In the genomic region with DNA sequence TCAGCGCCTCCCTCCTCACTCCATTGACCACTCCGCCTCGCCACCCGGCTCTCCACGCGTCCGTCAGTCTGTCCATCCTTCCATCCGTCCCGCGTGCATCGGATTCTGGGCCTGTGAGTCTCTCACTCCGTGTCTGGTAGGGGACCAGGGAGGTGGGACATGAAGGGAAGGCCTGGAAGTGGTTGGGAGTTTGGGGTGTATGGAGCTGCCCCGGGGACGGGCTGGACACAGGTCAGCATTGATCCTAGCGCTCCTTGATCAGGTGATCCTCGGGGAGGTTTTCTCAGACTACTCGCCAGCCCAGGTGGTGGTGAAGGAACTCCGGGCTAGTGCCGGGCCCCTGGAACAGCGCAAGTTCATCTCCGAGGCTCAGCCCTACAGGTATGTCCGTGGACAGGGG, we compare ENCODE assay signal across 10 mouse cellular contexts. TPM values are rescaled to one million over a fixed set of nuclear protein-coding genes. Genes with fewer than 3 reads are reported as not detected.
DNase-seq lines count a peak whose midpoint lies in the region; ATAC-seq lines count a peak whose summit lies in the region.
"Had no signal": no experiment of that assay in that cellular context is flagged by ENCODE, and none has a peak within 500 bp of the region (broad histone marks: within the 10 kb centered on the region; RNA-seq: fewer than 3 reads in every experiment).

No protein-coding gene starts in this region.

- H3K36me3 ChIP-seq in kidney, embryonic 15.5 days = peaks cover 37% of the 10 kb centered on the region
- H3K36me3 ChIP-seq in embryonic facial prominence, embryonic 14.5 days (ENCODE audit: control insufficient read depth, insufficient read depth, low read length) = peaks cover 38% of the 10 kb centered on the region
- no peaks in the 10 kb centered on the region for H3K36me3 ChIP-seq in limb, embryonic 11.5 days (ENCODE audit: control insufficient read depth, insufficient read depth, low read length)
- peaks cover 56% of the 10 kb centered on the region for H3K36me3 ChIP-seq in neural tube, embryonic 13.5 days

- H3K4me3 ChIP-seq in kidney, embryonic 15.5 days (replicated peaks) = no peak overlapping the region
- no peak overlapping the region for H3K4me3 ChIP-seq in embryonic facial prominence, embryonic 14.5 days (ENCODE audit: low read depth, low read length)
- no peak overlapping the region for H3K4me3 ChIP-seq in limb, embryonic 11.5 days (ENCODE audit: low read depth, low read length)
- H3K4me3 ChIP-seq in neural tube, embryonic 13.5 days = peak overlapping the region; percentile 83

- DNase-seq in kidney, postnatal 4 days = no peak
- no peak for DNase-seq in embryonic facial prominence, embryonic 14.5 days (ENCODE audit: low spot score)
- no peak for DNase-seq in limb, embryonic 11.5 days (ENCODE audit: low spot score)
- DNase-seq in ovary, adult 18-20 months (ENCODE audit: low spot score) = no peak
- DNase-seq in yolk sac, embryonic 10.5 days (ENCODE audit: low spot score) = no peak
- DNase-seq: kidney, adult 11 months; lung, adult 18-20 months had no signal

- peaks cover 7% of the 10 kb centered on the region; the same call in 1 of the 2 replicates for H3K27me3 ChIP-seq in kidney, embryonic 15.5 days
- no peaks in the 10 kb centered on the region for H3K27me3 ChIP-seq in embryonic facial prominence, embryonic 14.5 days (replicated peaks; ENCODE audit: control insufficient read depth, insufficient read depth, low read length)
- 0 out of 2 replicates have a peak, but pooled peaks cover 2% of the 10 kb centered on the region for H3K27me3 ChIP-seq in limb, embryonic 11.5 days (ENCODE audit: control insufficient read depth, insufficient read depth, low read length)
- peaks cover 3% of the 10 kb centered on the region for H3K27me3 ChIP-seq in neural tube, embryonic 13.5 days

- peak overlapping the region; percentile 95 for H3K4me2 ChIP-seq in kidney, embryonic 15.5 days
- H3K4me2 ChIP-seq in embryonic facial prominence, embryonic 14.5 days (ENCODE audit: low read depth, low read length) = peak overlapping the region; percentile 90; the same call in 1 of the 2 replicates
- H3K4me2 ChIP-seq in limb, embryonic 11.5 days (ENCODE audit: low read depth, severe bottlenecking) = peak overlapping the region; percentile 90; the same call in 1 of the 2 replicates
- H3K4me2 ChIP-seq in neural tube, embryonic 13.5 days = peak overlapping the region; percentile 92

- H3K9ac ChIP-seq in kidney, embryonic 15.5 days = no peak overlapping the region
- H3K9ac ChIP-seq in embryonic facial prominence, embryonic 14.5 days (ENCODE audit: low read depth, low read length) = no peak overlapping the region
- no peak overlapping the region; the same call in 1 of the 2 replicates for H3K9ac ChIP-seq in limb, embryonic 11.5 days (ENCODE audit: low read length)
- peak overlapping the region; percentile 97; the same call in 1 of the 2 replicates for H3K9ac ChIP-seq in neural tube, embryonic 13.5 days
- H3K9ac ChIP-seq: heart, embryonic 12.5 days had no signal

- H3K27ac ChIP-seq in kidney, embryonic 15.5 days = no peak overlapping the region
- no peak overlapping the region for H3K27ac ChIP-seq in embryonic facial prominence, embryonic 14.5 days (replicated peaks; ENCODE audit: low read depth, low read length)
- H3K27ac ChIP-seq in limb, embryonic 11.5 days (replicated peaks; ENCODE audit: low read depth, low read length) = no peak overlapping the region
- H3K27ac ChIP-seq in neural tube, embryonic 13.5 days (replicated peaks) = peak overlapping the region; percentile 7; the same call in 1 of the 2 replicates

- H3K9me3 ChIP-seq in kidney, embryonic 15.5 days (replicated peaks) = no peaks in the 10 kb centered on the region
- no peaks in the 10 kb centered on the region for H3K9me3 ChIP-seq in embryonic facial prominence, embryonic 14.5 days (ENCODE audit: control insufficient read depth, low read length)
- H3K9me3 ChIP-seq in limb, embryonic 11.5 days (ENCODE audit: control insufficient read depth, low read length) = no peaks in the 10 kb centered on the region
- no peaks in the 10 kb centered on the region for H3K9me3 ChIP-seq in neural tube, embryonic 13.5 days
- H3K9me3 ChIP-seq: heart, embryonic 12.5 days had no signal

- 82% methylated on average over 22 of the region's 22 CpGs for WGBS in kidney, embryonic 15.5 days
- WGBS in embryonic facial prominence, embryonic 14.5 days = 87% methylated on average over 22 of the region's 22 CpGs
- 83% methylated on average over 22 of the region's 22 CpGs for WGBS in limb, embryonic 11.5 days
- 86% methylated on average over 22 of the region's 22 CpGs for WGBS in neural tube, embryonic 13.5 days

- no peak for ATAC-seq in kidney, embryonic 15.5 days (replicated peaks; ENCODE audit: low FRiP score)
- no peak for ATAC-seq in embryonic facial prominence, embryonic 14.5 days (ENCODE audit: low read depth)
- no peak for ATAC-seq in limb, embryonic 11.5 days (ENCODE audit: insufficient number of reproducible peaks, low FRiP score, low TSS enrichment, low read depth)
- no peak for ATAC-seq in neural tube, embryonic 13.5 days (ENCODE audit: low read depth)

- H3K4me1 ChIP-seq in kidney, embryonic 15.5 days = peaks cover 54% of the 10 kb centered on the region
- peaks cover 19% of the 10 kb centered on the region for H3K4me1 ChIP-seq in embryonic facial prominence, embryonic 14.5 days (ENCODE audit: control insufficient read depth, insufficient read depth, low read length)
- peaks cover 23% of the 10 kb centered on the region for H3K4me1 ChIP-seq in limb, embryonic 11.5 days (ENCODE audit: control insufficient read depth, insufficient read depth, low read length)
- H3K4me1 ChIP-seq in neural tube, embryonic 13.5 days (replicated peaks) = peaks cover 43% of the 10 kb centered on the region

RNA-seq across cellular contexts. Expression of a gene that starts 3.2 kb away (rescaled TPM):
- polyA plus RNA-seq in kidney, embryonic 15.5 days (2015; fragmentation: Nextera tagmentation; extraction: Ambion mirVana) = 2.8 and 3.2 TPM in 2 replicates
- polyA plus RNA-seq in embryonic facial prominence, embryonic 14.5 days (2014; fragmentation: Nextera tagmentation; extraction: Ambion mirVana) = 14.2 and 16.3 TPM in 2 replicates
- 0.77 and 3.2 TPM in 2 replicates for polyA plus RNA-seq in limb, embryonic 11.5 days (2014; fragmentation: Nextera tagmentation; extraction: Ambion mirVana)
- 4.9 and 5.2 TPM in 2 replicates for polyA plus RNA-seq in neural tube, embryonic 13.5 days (2015; fragmentation: Nextera tagmentation; extraction: Ambion mirVana)

RNA-seq across cellular contexts. Expression of a gene that starts 4.1 kb away (rescaled TPM):
- 2.5 and 3.1 TPM in 2 replicates for polyA plus RNA-seq in kidney, embryonic 15.5 days (2015; fragmentation: Nextera tagmentation; extraction: Ambion mirVana)
- polyA plus RNA-seq in embryonic facial prominence, embryonic 14.5 days (2014; fragmentation: Nextera tagmentation; extraction: Ambion mirVana) = 0.67 and 1.5 TPM in 2 replicates
- 3.6 and 4.6 TPM in 2 replicates for polyA plus RNA-seq in limb, embryonic 11.5 days (2014; fragmentation: Nextera tagmentation; extraction: Ambion mirVana)
- 17.2 and 17.4 TPM in 2 replicates for polyA plus RNA-seq in neural tube, embryonic 13.5 days (2015; fragmentation: Nextera tagmentation; extraction: Ambion mirVana)

RNA-seq across cellular contexts. Expression of a gene that starts 26.7 kb away (rescaled TPM):
- polyA plus RNA-seq in kidney, embryonic 15.5 days (2015; fragmentation: Nextera tagmentation; extraction: Ambion mirVana) = 130 and 132 TPM in 2 replicates
- 96.4 and 106 TPM in 2 replicates for polyA plus RNA-seq in embryonic facial prominence, embryonic 14.5 days (2014; fragmentation: Nextera tagmentation; extraction: Ambion mirVana)
- 176 TPM in 2 replicates for polyA plus RNA-seq in limb, embryonic 11.5 days (2014; fragmentation: Nextera tagmentation; extraction: Ambion mirVana)
- polyA plus RNA-seq in neural tube, embryonic 13.5 days (2015; fragmentation: Nextera tagmentation; extraction: Ambion mirVana) = 292 and 303 TPM in 2 replicates

RNA-seq across cellular contexts. Expression of a gene that starts 36.9 kb away (rescaled TPM):
- polyA plus RNA-seq in kidney, embryonic 15.5 days (2015; fragmentation: Nextera tagmentation; extraction: Ambion mirVana) = 1.4 and 1.6 TPM in 2 replicates
- polyA plus RNA-seq in embryonic facial prominence, embryonic 14.5 days (2014; fragmentation: Nextera tagmentation; extraction: Ambion mirVana) = 1.4 and 2.2 TPM in 2 replicates
- 1.4 and 1.5 TPM in 2 replicates for polyA plus RNA-seq in limb, embryonic 11.5 days (2014; fragmentation: Nextera tagmentation; extraction: Ambion mirVana)
- polyA plus RNA-seq in neural tube, embryonic 13.5 days (2015; fragmentation: Nextera tagmentation; extraction: Ambion mirVana) = 0.85 and 0.93 TPM in 2 replicates

RNA-seq across cellular contexts. Expression of a gene that starts 43.1 kb away (rescaled TPM):
- 82.5 and 86.3 TPM in 2 replicates for polyA plus RNA-seq in kidney, embryonic 15.5 days (2015; fragmentation: Nextera tagmentation; extraction: Ambion mirVana)
- 53.9 and 60.5 TPM in 2 replicates for polyA plus RNA-seq in embryonic facial prominence, embryonic 14.5 days (2014; fragmentation: Nextera tagmentation; extraction: Ambion mirVana)
- polyA plus RNA-seq in limb, embryonic 11.5 days (2014; fragmentation: Nextera tagmentation; extraction: Ambion mirVana) = 90.6 and 94.3 TPM in 2 replicates
- 34.6 and 37.2 TPM in 2 replicates for polyA plus RNA-seq in neural tube, embryonic 13.5 days (2015; fragmentation: Nextera tagmentation; extraction: Ambion mirVana)
